Mouse (Mus musculus) retina, postnatal 1 day (tissue): ENCODE measurements at regions not wholly inside any gene's neighbourhood (a gene's known extent, or its start where the extent isn't known, plus 50 kb on each side); places are given as distances from the start of the nearest gene placed in this dataset.

Source experiments
- DNase-seq: peaks from one replicate; pipeline ENCODE4 v3.0.0-alpha.2; 2012

DNA sequence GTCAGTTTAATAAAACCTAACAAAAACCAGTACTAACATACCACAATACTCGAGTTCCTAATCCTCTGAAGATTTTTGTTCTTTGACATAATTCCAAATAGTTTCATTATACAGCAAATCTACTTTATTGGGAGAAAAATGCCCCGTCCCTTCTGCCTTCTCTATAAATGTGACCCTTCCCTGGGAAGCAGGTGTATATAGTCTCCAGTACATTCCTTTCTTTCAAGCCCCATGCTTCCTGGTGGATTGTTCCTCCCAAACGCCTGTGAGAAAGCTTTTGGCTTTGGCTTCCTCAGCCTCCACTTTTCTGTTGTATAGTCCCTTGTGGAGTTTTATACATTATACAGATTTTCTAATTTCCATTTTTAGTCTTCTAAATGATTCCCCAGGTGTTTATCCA, 1001.8 kb upstream of the Tenm3 start:
- DNase-seq: no peak

GRCm38 (mm10) chr8:49831970-49832369, 988.2 kb upstream of the Tenm3 start:
- no peak for DNase-seq

- peak; percentile 79 for DNase-seq
These were observed 985.6 kb upstream of the Tenm3 start for GRCm38 (mm10) chr8:49829345-49829744.

GRCm38 (mm10) chr8:49826231-49826630, 982.5 kb upstream of the Tenm3 start:
- DNase-seq: no peak

- DNase-seq: no peak
These were observed 981.2 kb upstream of the Tenm3 start for GRCm38 (mm10) chr8:49825000-49825399.

GRCm38 (mm10) chr8:49822791-49823190, 979.0 kb upstream of the Tenm3 start:
- peak; percentile 73 for DNase-seq

DNA sequence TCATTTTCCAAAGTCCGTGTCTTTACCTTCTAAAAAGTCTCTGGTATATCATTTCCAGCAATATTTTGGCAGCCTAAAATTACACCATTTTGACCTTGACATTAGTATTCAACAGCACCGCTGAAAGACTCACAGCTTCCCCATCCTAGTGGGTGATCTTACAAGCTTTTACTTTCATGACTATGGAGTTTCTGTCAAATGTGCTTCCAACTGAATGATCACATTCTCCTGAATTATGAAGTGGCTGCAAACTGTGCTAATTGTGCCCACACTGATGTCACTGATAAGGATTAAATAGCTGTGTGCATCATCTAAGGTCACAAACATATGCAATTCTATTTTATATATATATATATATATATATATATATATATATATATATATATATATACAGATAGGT, 955.5 kb upstream of the Tenm3 start:
- DNase-seq: peak; percentile 83

- DNase-seq: peak; percentile 64
These were observed 953.0 kb upstream of the Tenm3 start for GRCm38 (mm10) chr8:49796741-49797140.

DNA sequence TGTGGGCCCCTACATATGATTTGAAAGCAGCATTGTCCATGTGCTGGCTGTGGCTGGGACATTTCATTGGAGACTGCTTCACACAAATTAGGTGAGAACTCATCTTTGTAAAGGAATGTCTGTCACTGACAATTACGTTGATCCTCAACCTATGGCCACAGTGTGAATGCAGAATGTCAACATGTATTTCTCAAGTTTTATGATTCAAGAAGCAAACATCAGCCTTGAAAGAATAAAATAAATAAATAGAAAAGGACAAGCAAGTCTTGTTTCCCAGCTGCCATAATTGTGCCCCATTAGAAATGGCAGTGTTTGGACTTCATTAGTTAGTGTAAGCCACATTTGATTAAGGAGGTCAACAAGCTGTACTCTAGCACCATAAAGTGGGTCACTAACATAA, 950.7 kb upstream of the Tenm3 start:
- peak; percentile 89 for DNase-seq

GRCm38 (mm10) chr8:49769829-49770228, 926.1 kb upstream of the Tenm3 start:
- no peak for DNase-seq

DNA sequence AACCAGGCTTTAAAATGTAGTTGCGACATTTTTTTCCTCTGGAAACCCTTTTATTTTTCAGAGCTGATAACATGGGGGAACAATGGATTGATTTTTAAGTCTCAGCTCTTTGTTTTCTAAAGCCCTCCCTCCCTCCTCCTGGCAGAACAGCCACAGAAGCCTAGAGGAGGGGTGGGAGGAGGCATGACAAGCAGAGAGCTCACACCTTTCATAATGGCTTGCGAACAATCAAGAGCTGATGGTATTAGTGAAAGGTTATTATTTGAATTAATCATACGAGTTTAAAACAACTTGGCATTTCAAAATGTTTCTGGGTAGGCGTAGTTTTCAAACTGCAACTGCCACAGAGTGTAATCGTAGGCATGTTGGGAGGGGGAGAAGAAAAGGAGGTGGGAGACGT, 894.3 kb upstream of the Tenm3 start:
- DNase-seq: peak; percentile 12

GRCm38 (mm10) chr8:49729156-49729555, 885.4 kb upstream of the Tenm3 start:
- DNase-seq: no peak

DNA sequence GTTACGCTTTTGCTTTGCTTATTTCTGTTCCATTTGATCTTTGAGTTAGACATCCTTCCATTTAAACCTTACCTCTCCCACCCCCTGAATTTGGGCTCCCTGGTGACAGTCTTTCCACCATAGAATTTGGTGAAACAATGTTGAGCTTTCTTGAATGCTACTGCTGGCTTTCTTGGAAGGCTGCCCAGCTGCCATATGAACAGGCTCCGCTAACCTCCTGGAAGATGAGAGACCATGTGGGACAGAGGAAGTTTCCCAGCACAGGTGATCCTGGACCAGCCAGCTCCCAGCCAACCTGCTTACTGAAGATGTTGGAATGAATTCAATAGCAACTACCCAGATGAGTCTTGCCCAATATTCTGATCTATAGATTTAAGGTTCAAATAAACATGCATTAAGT, 868.6 kb upstream of the Tenm3 start:
- DNase-seq: no peak

GRCm38 (mm10) chr8:49708701-49709100, 865.0 kb upstream of the Tenm3 start:
- DNase-seq: peak; percentile 69

DNA sequence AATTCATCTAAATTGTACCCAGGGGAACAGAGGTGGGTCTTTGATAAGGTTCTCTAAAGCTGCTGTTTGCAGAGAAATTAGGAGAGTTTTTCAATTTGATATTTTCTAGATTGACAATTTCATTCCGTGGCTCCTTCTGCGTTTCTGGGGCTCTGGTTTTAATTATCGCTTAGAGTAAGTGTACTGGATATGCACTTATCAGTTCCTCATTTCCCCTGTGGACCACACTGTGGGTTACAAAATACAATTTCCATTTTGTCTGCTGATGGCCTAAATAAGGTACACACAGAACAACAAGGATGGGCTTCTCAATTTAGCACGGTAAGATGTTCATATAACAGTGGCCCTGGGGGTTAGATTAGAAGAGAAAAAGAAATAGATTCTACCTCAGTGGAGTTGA, 855.3 kb upstream of the Tenm3 start:
- DNase-seq: no peak

DNA sequence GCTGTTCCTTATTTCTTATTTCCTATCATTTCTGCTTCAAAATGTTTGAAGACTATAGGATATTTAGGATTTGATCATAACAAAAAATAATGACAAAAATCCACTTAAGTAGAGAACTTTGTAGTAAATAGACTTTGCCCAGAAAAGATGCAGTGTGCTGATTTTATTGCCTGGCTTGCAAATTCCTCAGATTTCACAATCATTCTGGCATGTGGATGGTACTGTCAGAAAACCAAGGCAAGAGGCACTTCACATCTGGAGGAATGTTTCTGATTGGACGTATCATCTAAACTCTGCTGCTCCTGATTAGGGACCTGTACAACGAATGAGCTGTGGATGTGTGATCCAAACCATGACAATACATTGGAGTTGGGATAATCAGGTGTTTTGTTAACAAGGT, 853.0 kb upstream of the Tenm3 start:
- DNase-seq: no peak
